Mouse (Mus musculus) layer of hippocampus, adult 2 months (tissue): ENCODE measurements around the gene Eps15l1. TPM values are rescaled to one million over a fixed set of nuclear protein-coding genes. Genes with fewer than 3 reads are reported as not detected.

Experiments
- DNase-seq, 2 experiments: peaks; one replicate each; pipeline ENCODE4 v3.0.0; 2022; ENCODE audit warnings: low spot score in 2 of 2
- H3K27ac ChIP-seq: fragments of 200-600 bp; 2 replicates; pipeline ENCODE4 v1.8.1; 2022
- H3K4me3 ChIP-seq: fragments of 200-600 bp; 2 replicates; pipeline ENCODE4 v1.8.1; 2022; ENCODE audit warnings: mild to moderate bottlenecking
- CTCF ChIP-seq: fragments of 200-600 bp; conservative IDR thresholded peaks from 2 replicates; pipeline ENCODE4 v1.8.1; 2022; ENCODE audit warnings: antibody characterized with exemption, mild to moderate bottlenecking, moderate library complexity
- microRNA-seq, 2 experiments: library from miRNA; unstranded; fragments of <30 nt; microRNA quantifications; one replicate each; pipeline ENCODE4 v1.2.0; 2021
- total RNA-seq, 2 experiments: library from RNA; stranded (reverse); gene quantifications; 2 replicates each; pipeline ENCODE4 v1.2.3; 2021

Eps15l1 gene
- total RNA-seq, 2 experiments from 2014 or later, result 69.7 to 75.1 TPM

DNA sequence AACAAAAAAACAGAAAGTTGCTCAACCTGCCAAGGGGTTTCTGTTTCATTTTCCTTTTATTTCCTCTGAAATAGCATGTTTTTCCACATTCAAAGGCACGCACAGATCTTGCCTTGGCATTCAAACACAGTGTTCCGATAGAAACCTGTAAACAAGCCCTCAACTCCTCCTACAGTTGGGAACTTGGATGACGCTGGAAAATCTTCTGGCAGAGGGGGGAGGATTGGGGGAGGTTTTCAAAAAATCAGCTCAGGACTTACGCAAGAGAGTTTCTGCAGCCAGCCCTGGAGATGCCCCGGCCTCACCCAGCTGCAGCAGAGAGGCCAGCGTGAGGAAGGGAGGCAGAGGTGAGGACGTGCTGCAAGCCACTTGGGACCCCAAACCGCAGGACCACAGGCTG is 117.6 kb downstream of the Eps15l1 start:
- peak; percentile 37 to 54 for DNase-seq
- H3K4me3 ChIP-seq, result peak overlapping the region; percentile 11
- peak overlapping the region; percentile 84 for H3K27ac ChIP-seq
- TF ChIP-seq CTCF, result no peak

DNA sequence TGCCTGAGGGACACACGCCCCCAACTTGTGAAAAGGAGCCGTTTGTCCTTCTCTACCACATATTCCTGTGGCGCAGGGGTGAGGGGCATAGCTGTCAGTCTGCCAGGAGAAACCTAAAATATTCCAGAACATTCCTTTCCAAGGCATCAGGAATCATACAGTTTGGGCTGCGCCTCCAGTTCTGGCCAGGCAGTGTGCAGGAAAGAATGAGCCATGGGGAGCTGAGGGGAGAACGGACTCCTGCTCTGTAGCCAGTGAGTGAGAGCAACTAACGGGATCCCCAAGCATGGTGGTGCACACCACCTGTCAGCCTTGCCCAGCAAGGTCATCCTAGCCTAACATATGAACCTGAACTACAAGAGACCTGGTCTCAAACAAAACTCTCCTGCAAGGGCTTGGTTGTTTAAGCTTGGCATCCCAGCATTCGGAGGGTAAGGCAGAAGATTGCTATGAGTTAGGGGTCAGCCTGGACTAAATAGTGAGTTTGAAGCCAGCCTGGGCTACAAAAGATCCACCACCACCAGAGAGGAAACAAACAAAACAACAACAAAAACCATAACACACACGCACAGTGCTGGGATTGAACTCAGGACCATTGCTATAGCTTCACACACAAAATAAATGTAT is 118.2 kb downstream of the Eps15l1 start:
- peak overlapping the region; percentile 11 for H3K4me3 ChIP-seq
- TF ChIP-seq CTCF, result no peak
- no peak for DNase-seq
- peak overlapping the region; percentile 84 for H3K27ac ChIP-seq

DNA sequence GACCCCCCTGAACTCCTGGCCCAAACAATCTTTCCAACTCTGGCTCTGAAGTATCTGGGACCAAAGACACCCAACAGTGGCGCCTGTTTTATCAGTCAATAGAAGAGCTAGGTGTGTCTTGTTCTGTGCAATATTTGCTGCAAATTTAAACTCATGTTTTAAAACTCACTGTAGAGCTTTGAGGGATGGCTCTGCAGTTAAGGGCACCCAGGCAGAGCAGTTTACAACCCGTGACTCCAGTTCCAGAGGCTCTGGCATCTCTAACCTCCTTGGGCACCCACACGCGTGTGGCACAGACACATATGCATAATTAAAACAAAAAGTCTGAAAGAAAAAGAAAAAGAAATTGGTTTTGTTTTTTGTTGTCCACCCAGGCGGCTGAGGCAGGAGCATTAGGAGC is 119.8 kb downstream of the Eps15l1 start:
- Histone ChIP-seq H3K4me3 (no peak overlapping the region), H3K27ac (no peak overlapping the region)
- no peak for DNase-seq
- TF ChIP-seq CTCF, result no peak

DNA sequence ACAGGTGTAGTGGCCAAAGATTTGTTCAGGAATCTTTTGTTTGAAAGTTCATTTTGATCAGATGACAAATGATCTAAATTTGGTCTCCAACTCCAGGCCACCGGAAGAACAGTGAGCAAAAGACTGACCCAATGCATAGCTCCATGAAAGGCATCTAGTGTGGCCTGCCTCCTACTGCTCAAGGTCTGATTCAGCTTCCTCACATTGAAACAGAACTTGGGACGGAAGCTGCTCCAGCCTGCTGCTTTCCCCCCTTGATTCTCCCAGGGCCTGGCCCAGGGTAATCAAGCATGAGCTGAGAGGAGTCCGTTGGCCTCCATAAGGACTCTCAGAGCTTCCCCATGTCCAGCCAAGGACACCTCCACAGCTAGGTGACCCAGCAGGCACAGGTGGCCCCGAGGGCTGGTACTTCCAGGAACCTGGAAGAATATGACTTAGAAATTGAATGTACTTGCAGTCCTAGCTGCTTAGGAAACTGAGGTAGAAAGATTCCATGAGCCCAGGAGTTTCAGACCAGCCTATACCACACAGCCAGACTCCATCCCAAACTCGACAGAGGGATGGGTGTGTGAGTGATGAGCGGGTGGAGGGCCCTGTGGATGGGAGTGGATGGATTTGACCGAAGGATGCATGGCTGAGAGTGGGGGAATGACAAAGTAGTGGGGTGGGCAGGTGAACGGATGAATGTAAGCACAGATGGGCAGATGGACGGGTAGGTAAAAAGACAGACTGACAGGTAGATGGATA is 120.4 kb downstream of the Eps15l1 start:
- no peak for TF ChIP-seq CTCF
- H3K27ac ChIP-seq, result peak overlapping the region; percentile 43; the same call in 1 of the 2 replicates
- DNase-seq, result no peak

DNA sequence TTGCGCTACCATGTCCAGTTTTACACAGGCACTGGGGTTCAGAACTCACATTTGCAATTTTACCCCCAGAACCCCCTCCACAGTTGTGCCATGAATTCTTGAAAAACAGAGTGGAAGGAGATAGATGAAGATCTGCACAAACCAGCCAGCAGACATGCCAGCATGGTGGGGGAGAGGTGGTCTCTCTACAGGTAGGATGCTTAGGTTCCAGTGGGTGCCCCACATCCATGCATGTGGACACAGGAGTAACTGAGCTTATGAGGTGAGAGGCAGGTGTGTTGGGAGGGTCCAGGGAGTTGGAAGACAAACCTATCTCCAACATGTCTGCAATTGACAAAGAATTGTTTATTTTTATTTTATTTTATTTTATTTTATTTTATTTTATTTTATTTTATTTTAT is 122.3 kb downstream of the Eps15l1 start:
- DNase-seq, result no peak
- Histone ChIP-seq H3K27ac (no peak overlapping the region), H3K4me3 (no peak overlapping the region)
- TF ChIP-seq CTCF, result no peak

More for the DNA sequence above, 120.4 kb downstream of the Eps15l1 start:
- H3K4me3 ChIP-seq, result no peak overlapping the region

DNA sequence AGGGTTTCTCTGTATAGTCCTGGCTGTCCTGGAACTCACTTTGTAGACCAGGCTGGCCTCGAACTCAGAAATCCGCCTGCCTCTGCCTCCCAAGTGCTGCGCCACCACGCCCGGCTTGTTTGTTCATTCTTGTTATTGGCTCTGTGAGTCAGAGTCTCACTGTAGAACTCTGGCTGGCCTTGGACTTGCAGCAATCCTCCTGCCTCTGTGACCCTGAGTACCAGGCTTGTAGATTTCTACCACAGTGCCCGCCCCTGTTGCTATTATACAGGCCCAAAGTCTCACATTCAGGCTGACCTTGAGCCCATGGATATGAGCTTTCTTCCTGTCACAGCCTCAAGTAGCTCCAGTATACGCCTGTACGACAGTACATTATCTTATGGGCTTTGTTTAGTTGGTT is 124.7 kb downstream of the Eps15l1 start:
- TF ChIP-seq CTCF, result no peak
- no peak for DNase-seq
- Histone ChIP-seq H3K4me3 (no peak overlapping the region), H3K27ac (peak overlapping the region; percentile 6; the same call in 1 of the 2 replicates)

DNA sequence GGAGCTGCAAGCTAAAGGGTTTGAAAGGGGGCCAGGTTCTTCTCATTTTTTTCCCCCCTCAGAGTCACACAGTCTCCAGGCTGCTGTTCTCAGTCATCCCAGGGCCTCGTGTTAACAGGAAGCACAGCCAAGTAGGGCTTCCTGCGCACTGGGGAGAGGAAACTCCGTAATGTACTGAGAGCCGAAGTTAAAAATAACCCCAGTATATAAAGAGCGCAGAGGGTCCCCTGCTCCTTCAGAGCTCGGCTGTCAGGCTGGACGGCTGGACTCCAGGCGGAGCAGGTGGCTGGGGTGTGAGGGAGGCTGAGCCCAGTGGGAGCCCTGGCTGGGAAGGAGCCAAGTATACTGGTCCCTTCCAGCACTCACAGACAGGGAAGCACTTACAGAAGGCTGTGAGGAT is 125.6 kb downstream of the Eps15l1 start:
- TF ChIP-seq CTCF, result no peak
- H3K4me3 ChIP-seq, result no peak overlapping the region
- peak; percentile 29 to 63 for DNase-seq

DNA sequence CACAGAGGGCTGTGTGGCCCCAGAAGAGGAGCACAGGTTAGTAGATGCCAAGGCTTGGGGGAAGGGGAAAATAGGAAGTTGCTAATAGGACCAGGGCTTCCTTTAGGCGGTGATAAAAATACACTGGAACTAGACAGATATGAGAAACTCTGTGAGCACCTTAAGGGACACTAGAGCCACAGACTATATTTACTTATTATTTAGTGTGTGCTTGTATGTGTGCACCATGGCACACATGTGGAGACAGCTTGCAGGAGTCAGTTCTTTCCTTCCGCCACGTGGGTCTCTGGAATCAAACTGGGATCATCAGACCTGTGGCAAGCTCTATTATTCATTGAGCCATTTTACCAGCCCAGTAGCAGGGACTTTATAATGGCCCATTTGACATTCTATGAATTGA is 126.1 kb downstream of the Eps15l1 start:
- Histone ChIP-seq H3K27ac (peak overlapping the region; percentile 76), H3K4me3 (no peak overlapping the region)
- TF ChIP-seq CTCF, result no peak
- DNase-seq, result no peak

More for the DNA sequence above, 125.6 kb downstream of the Eps15l1 start:
- H3K27ac ChIP-seq, result peak overlapping the region; percentile 76

DNA sequence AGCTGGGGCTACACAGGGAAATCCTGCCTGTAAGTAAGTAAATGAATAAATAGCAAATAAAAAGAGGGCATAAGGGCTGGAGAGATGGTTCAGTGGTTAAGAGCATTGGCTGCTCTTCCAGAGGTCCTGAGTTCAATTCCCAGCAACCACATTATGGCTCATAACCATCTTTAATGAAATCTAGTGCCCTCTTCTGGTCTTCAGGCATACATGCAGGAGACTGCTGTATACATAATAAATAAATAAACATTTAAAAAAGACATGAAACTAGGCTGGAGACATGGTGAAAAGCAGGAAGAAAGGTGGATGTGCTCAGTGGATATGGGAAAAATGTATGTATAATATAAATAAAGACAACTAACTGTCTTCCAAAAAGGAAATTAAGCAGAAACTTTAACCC is 128.0 kb downstream of the Eps15l1 start:
- DNase-seq, result no peak
- TF ChIP-seq CTCF, result peak; percentile 50
- Histone ChIP-seq H3K4me3 (no peak overlapping the region), H3K27ac (no peak overlapping the region)

DNA sequence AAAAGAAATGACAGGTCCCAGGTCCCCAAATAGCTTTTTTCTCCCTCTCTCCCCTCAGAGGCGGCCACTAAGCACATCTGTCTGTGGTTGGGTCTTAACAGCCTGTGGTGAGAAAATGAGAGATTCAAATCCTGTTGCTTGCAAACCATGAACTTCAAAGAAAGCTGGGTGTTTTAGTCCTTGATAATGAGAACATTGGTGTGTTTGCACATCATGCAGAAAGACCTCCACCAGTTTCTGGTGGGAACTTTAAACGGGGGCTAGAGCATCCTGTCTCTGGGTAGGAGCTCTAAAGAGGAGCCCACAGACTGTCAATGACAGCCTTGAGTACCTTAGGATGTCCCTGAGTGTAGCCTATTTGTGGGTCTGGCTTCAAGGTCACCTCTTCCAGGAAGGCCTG is 130.2 kb downstream of the Eps15l1 start:
- no peak overlapping the region for H3K27ac ChIP-seq
- H3K4me3 ChIP-seq, result no peak overlapping the region
- TF ChIP-seq CTCF, result no peak
- no peak for DNase-seq

Small RNA genes within 50 kb of the gene (microRNA-seq; reads per million reads assigned to microRNA genes)
- 1.3 to 3.5 reads per million in 2 experiments for gene Mir7068

Other genes starting within 250 kb of the Eps15l1 start
- under 1 TPM; 0.20 to 0.25 TPM for gene Hsh2d, start 231.8 kb downstream of the Eps15l1 start, total RNA-seq
- gene Cib3, start 208.6 kb downstream of the Eps15l1 start, total RNA-seq, result not detected
- gene Gm11034, start 207.8 kb downstream of the Eps15l1 start, total RNA-seq, result not detected
- gene Fam32a, start 201.7 kb downstream of the Eps15l1 start, total RNA-seq, result 10 to 100 TPM; 56.1 to 63.4 TPM
- 10 to 100 TPM; 93.4 to 95.1 TPM for gene Ap1m1, start 181.4 kb downstream of the Eps15l1 start, total RNA-seq
- 1 to 10 TPM; 6.7 to 7.9 TPM for gene Gm10282, start 116.2 kb downstream of the Eps15l1 start, total RNA-seq
- gene Klf2, start 102.4 kb downstream of the Eps15l1 start, total RNA-seq, result 10 to 100 TPM in 1 of 2 experiments, 1 to 10 TPM in 1; 9.1 to 17.4 TPM
- gene Calr3, start 22.4 kb upstream of the Eps15l1 start, total RNA-seq, result under 1 TPM; 0.52 to 0.90 TPM
- 10 to 100 TPM; 10.9 to 11.7 TPM for gene 1700030K09Rik, start 22.4 kb upstream of the Eps15l1 start, total RNA-seq
- gene Cherp, start 53.8 kb upstream of the Eps15l1 start, total RNA-seq, result 10 to 100 TPM; 83.1 TPM
- gene Slc35e1, start 71.2 kb upstream of the Eps15l1 start, total RNA-seq, result 10 to 100 TPM; 45.2 to 48.2 TPM
- 10 to 100 TPM; 10.5 to 10.6 TPM for gene Med26, start 126.8 kb upstream of the Eps15l1 start, total RNA-seq
- gene Smim7, start 149.6 kb upstream of the Eps15l1 start, total RNA-seq, result 100 to 1,000 TPM; 103 to 104 TPM
- gene Tmem38a, start 150.6 kb upstream of the Eps15l1 start, total RNA-seq, result 100 to 1,000 TPM; 115 to 120 TPM
- gene Nwd1, start 225.3 kb upstream of the Eps15l1 start, total RNA-seq, result 10 to 100 TPM; 51.1 to 52.1 TPM